Mouse (Mus musculus): Measurements from ENCODE around the gene Tmem132a. TPM values are rescaled to one million over a fixed set of nuclear protein-coding genes. Genes with fewer than 3 reads are reported as not detected.

Tmem132a gene
- polyA plus RNA-seq, 1 experiment from 2014 or later: 130 TPM

- Histone ChIP-seq H3K27me3 (no peaks in the 10 kb centered on the region), H3K9me3 (no peaks in the 10 kb centered on the region), H3K4me2 (replicated peaks) (no peak overlapping the region), H3K27ac (no peak overlapping the region), H3K4me1 (no peaks in the 10 kb centered on the region), H3K4me3 (no peak overlapping the region), H3K9ac (no peak overlapping the region), H3K36me3 (no peaks in the 10 kb centered on the region)
- no peak for ATAC-seq (ENCODE audit: insufficient number of reproducible peaks, insufficient read depth, low FRiP score, low TSS enrichment)
- WGBS: 83% methylated on average over 12 of the region's 12 CpGs
Observed at GRCm38 (mm10) chr19:10808524-10809233, 61.1 kb downstream of the Tmem132a start.

Other genes with a start within 250 kb of the Tmem132a start
- gene Vwce, start 235.7 kb downstream of the Tmem132a start, polyA plus RNA-seq (2016; fragmentation: Nextera tagmentation; extraction: Ambion mirVana): 2.1 and 2.6 TPM in 2 replicates
- not detected in 2 replicates for gene Pga5, start 191.9 kb downstream of the Tmem132a start, polyA plus RNA-seq (2016; fragmentation: Nextera tagmentation; extraction: Ambion mirVana)
- gene Vps37c, start 181.2 kb downstream of the Tmem132a start, polyA plus RNA-seq (2016; fragmentation: Nextera tagmentation; extraction: Ambion mirVana): 34.9 and 35.0 TPM in 2 replicates
- gene Cd5, start 130.9 kb downstream of the Tmem132a start, polyA plus RNA-seq (2016; fragmentation: Nextera tagmentation; extraction: Ambion mirVana): 0.22 and 0.27 TPM in 2 replicates
- 0.09 TPM in 1 of 2 replicates, not detected in the other for gene Cd6, start 39.9 kb downstream of the Tmem132a start, polyA plus RNA-seq (2016; fragmentation: Nextera tagmentation; extraction: Ambion mirVana)
- gene Slc15a3, start 30.2 kb downstream of the Tmem132a start, polyA plus RNA-seq (2016; fragmentation: Nextera tagmentation; extraction: Ambion mirVana): 0.27 and 0.32 TPM in 2 replicates
- gene Tmem109, start 12.1 kb upstream of the Tmem132a start, polyA plus RNA-seq (2016; fragmentation: Nextera tagmentation; extraction: Ambion mirVana): 73.2 and 75.8 TPM in 2 replicates
- gene Prpf19, start 25.3 kb upstream of the Tmem132a start, polyA plus RNA-seq (2016; fragmentation: Nextera tagmentation; extraction: Ambion mirVana): 41.5 and 42.1 TPM in 2 replicates
- 0.10 TPM in 1 of 2 replicates, not detected in the other for gene Zp1, start 50.7 kb upstream of the Tmem132a start, polyA plus RNA-seq (2016; fragmentation: Nextera tagmentation; extraction: Ambion mirVana)
- gene Ptgdr2, start 67.2 kb upstream of the Tmem132a start, polyA plus RNA-seq (2016; fragmentation: Nextera tagmentation; extraction: Ambion mirVana): 0.14 and 0.18 TPM in 2 replicates
- gene Ccdc86, start 79.3 kb upstream of the Tmem132a start, polyA plus RNA-seq (2016; fragmentation: Nextera tagmentation; extraction: Ambion mirVana): 32.3 and 32.8 TPM in 2 replicates
- gene Ms4a10, start 104.7 kb upstream of the Tmem132a start, polyA plus RNA-seq (2016; fragmentation: Nextera tagmentation; extraction: Ambion mirVana): not detected in 2 replicates
- gene Ms4a15, start 123.3 kb upstream of the Tmem132a start, polyA plus RNA-seq (2016; fragmentation: Nextera tagmentation; extraction: Ambion mirVana): not detected in 2 replicates
- not detected in 2 replicates for gene Ms4a18, start 148.1 kb upstream of the Tmem132a start, polyA plus RNA-seq (2016; fragmentation: Nextera tagmentation; extraction: Ambion mirVana)
- gene Ms4a8a, start 211.2 kb upstream of the Tmem132a start, polyA plus RNA-seq (2016; fragmentation: Nextera tagmentation; extraction: Ambion mirVana): not detected in 2 replicates

All from embryonic facial prominence, embryonic 12.5 days (tissue).